Mouse (Mus musculus) frontal cortex, postnatal 25 days (tissue): ENCODE measurements around the gene Chdh.

ENCODE experiments used
- DNase-seq, 2 experiments: peaks; one replicate each; pipeline ENCODE4 v3.0.0; 2022; ENCODE audit warnings: low spot score in 2 of 2

The Chdh gene

GRCm38 (mm10) chr14:30011886-30012560, 3.2 kb downstream of the Chdh start:
- no peak for DNase-seq

GRCm38 (mm10) chr14:30014487-30014886, 5.7 kb downstream of the Chdh start:
- DNase-seq = no peak

GRCm38 (mm10) chr14:30015008-30015407, 6.2 kb downstream of the Chdh start:
- DNase-seq = no peak

- no peak for DNase-seq
Observed at GRCm38 (mm10) chr14:30016666-30017065, 7.8 kb downstream of the Chdh start.

GRCm38 (mm10) chr14:30017794-30018462, 9.1 kb downstream of the Chdh start:
- no peak for DNase-seq

GRCm38 (mm10) chr14:30018463-30018801, 9.6 kb downstream of the Chdh start:
- DNase-seq = no peak

GRCm38 (mm10) chr14:30018846-30019245, 10.0 kb downstream of the Chdh start:
- no peak for DNase-seq

GRCm38 (mm10) chr14:30019375-30019774, 10.6 kb downstream of the Chdh start:
- no peak for DNase-seq

- no peak for DNase-seq
Observed at GRCm38 (mm10) chr14:30019792-30020575, 11.2 kb downstream of the Chdh start.

- DNase-seq = no peak
Observed at GRCm38 (mm10) chr14:30022471-30022870, 13.6 kb downstream of the Chdh start.

GRCm38 (mm10) chr14:30024387-30024786, 15.6 kb downstream of the Chdh start:
- no peak for DNase-seq

GRCm38 (mm10) chr14:30027378-30027777, 18.6 kb downstream of the Chdh start:
- no peak for DNase-seq

- DNase-seq = no peak
Observed at GRCm38 (mm10) chr14:30033405-30033804, 24.6 kb downstream of the Chdh start.

GRCm38 (mm10) chr14:30038431-30038830, 29.6 kb downstream of the Chdh start:
- DNase-seq = no peak

GRCm38 (mm10) chr14:30039413-30039812, 30.6 kb downstream of the Chdh start:
- no peak for DNase-seq

- DNase-seq = no peak
Observed at GRCm38 (mm10) chr14:30041836-30042235, 33.0 kb downstream of the Chdh start.

GRCm38 (mm10) chr14:30043356-30043940, 34.6 kb downstream of the Chdh start:
- no peak for DNase-seq

- DNase-seq = no peak
Observed at GRCm38 (mm10) chr14:30045239-30045638, 36.4 kb downstream of the Chdh start.

GRCm38 (mm10) chr14:30045704-30046220, 36.9 kb downstream of the Chdh start:
- DNase-seq = no peak

GRCm38 (mm10) chr14:30046976-30047375, 38.2 kb downstream of the Chdh start:
- DNase-seq = no peak

- no peak for DNase-seq
Observed at GRCm38 (mm10) chr14:30048049-30048448, 39.2 kb downstream of the Chdh start.

- no peak for DNase-seq
Observed at GRCm38 (mm10) chr14:30050280-30050679, 41.5 kb downstream of the Chdh start.
